Mouse (Mus musculus) small intestine, adult 2 months (tissue): Measurements from ENCODE around the gene Cela1.

Experiments used
- CTCF ChIP-seq: fragments of 200-500 bp; IDR thresholded peaks from 2 replicates; pipeline ENCODE4 v1.5.1; 2012; ENCODE audit warnings: low read depth, mild to moderate bottlenecking, control low read depth, inconsistent platforms, low read length, moderate library complexity, mixed read lengths; ENCODE audit not compliant: insufficient replicate concordance, insufficient read length; ENCODE audit errors: extremely low read depth
- POLR2A ChIP-seq: fragments of 200-500 bp; IDR thresholded peaks from 2 replicates; pipeline ENCODE4 v1.6.1; 2012; ENCODE audit warnings: low read depth, mild to moderate bottlenecking, control low read depth, inconsistent platforms, low read length, moderate library complexity

GRCm38 (mm10) chr15:100706226-100706625 lies 18.5 kb upstream of the Cela1 start:
- TF ChIP-seq CTCF: no peak
- TF ChIP-seq POLR2A: no peak
